Mouse (Mus musculus) lung, postnatal 36 days (tissue): ENCODE measurements around the gene Osbpl8.
"Not testable (repeated sequence)": the region's sequence is repeated elsewhere in the genome, so short reads cannot be mapped to it uniquely, and the experiment has no call there.

Experiments used
- DNase-seq: peaks from one replicate; pipeline ENCODE4 v3.0.0; 2022; ENCODE audit warnings: mixed read lengths

Gene Osbpl8

DNA sequence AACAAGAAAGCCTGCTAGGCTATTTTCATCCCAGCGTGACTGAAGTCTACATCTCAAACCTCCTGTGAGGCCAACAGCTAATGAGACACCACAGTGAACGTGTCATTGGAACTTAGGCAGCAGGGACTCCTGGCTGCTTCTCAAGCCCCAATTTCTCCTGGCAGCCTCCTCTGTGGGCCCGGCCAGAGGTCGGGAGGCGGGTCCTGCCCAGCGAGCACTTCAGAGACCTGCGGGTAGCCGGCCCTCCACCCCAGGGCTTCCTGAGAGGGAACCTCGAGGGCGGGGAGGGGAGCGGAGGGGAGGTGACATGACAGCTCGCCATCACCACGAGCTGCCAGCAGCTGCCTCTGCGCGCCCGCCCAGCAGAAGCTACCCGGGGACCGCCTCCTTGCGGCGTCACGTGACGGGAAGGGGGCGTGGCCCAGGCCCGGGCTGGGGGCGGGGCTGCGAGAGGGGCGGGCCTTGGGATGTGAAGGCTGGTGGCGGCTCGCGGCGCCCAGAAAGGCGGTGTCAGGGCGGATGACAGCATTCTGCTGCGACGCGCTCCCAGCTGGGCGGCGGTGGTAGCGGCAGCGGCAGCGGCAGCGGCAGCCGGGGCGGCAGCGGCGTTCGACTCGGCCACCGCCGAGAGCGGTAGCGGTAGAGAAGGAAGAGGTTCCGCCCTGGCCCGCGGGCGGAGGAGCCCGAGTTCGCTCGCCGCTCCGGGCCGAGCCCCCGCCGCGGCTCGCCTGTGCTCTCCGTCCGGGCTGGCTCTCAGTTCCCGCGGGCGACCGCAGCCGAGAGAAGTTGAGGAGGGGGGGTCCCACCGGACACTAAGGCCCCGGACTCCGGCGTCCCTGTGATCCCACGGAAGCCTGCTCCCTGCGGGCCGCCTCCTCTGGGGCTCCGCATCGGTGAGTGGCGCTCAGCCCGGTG, at the start of gene Osbpl8:
TSS of gene Osbpl8 (plus strand) at position 449 of the 915 bp plus-strand sequence.
- DNase-seq, result peak; percentile 99

- no peak for DNase-seq
Measured at GRCm38 (mm10) chr10:111117198-111117845, 47.2 kb upstream of the Osbpl8 start.

GRCm38 (mm10) chr10:111118292-111118691, 46.3 kb upstream of the Osbpl8 start:
- no peak for DNase-seq

DNA sequence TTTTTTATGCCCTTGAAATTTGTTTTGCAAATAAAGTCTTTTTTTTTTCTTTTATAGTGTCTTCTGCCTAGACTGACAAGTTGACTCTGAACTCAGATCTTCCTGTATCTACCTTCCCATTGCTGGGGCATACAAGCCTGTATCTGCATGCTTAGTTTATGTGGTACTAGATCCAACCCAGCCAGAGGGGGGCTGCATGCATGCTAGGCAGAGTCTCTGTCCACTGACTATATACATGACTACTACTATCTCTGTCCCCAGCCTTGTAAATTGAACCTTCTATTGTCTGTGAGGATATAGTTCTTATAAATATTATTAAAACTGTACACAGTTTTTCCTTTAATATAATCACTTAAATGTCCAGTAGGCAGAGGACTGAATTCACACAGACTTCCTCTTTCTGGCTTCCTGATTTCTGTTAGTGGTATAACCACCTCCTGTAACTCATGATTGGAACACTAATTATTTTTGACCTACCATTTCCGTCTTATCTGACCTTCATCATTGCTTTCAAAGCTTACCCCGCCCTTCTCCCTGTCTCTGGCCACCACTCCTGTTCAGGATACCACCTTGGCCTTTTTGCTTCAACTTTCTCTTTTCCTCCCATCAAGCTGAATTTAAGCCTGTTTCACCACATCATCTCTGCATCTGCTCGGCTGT, 45.4 kb upstream of the Osbpl8 start:
- DNase-seq, result peak; percentile 38

GRCm38 (mm10) chr10:111119756-111120155, 44.8 kb upstream of the Osbpl8 start:
- no peak for DNase-seq

DNA sequence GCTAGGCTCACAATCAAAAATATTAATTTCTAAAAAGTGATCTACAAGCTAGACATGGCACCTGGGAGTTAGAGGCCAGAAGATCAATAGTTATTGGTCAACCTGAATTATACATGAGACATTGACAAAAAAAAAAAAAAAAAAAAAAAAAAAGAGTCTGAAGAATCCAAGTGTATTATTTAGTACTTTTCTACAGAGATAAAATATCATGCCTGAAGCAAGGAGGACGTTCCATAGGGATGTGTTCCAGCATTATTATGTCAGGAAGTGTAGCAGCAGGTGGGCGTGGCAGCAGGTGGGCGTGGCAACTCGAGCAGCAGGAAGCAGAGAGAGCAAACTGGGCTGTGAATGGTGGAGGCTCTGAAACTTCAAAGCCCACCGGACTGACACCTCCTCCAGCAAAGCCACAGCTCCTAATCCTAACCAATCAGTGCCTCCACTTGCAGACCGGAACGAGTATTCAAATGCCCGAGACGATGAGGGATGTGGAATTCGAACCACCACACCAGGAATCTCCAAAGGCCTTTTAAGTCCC, 41.6 kb upstream of the Osbpl8 start:
- DNase-seq, result no peak

- no peak for DNase-seq
Measured at GRCm38 (mm10) chr10:111124175-111124574, 40.4 kb upstream of the Osbpl8 start.

DNA sequence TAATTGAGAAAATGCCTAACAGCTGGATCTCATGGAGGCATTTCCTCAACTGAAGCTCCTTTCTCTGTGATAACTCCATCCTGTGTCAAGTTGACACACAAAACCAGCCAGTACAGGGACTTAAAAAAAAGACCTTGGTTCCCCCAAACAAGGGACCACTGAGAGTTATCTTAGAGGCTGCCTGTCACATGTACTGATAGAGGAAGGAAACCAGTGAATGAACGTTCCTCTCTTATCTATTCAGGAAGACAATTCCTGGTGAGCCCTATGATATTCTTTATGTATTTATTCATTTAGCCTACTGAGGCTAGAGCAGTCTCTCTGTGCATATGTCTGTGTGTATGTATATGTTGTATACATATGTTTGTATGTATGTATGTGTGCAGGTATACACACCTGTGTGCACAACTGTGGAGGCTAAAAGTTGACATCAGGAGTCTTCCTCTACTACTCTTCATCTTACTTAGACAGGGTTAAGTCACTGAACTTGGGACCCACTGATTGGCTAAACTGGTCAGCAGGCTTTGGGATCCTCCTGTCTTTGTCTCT, 39.7 kb upstream of the Osbpl8 start:
- DNase-seq, result no peak

DNA sequence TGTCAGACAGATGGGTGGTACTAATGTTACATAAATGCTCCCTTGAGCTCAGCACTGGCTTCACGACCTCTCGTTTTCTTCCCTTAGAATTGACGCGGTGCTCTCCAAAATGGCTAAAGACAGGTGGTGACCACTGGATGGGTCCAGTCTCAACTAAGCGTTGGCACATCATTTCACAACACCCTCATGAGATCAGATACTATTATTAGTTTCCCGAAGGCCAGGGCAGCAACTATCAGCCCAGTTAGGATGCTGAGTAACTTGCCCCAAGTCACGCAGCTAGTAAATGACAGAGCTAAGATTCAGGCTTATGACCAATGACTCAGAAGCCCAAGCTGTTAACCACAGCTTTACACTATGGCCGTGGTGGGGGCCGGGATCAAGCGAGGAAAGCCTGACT, 37.2 kb upstream of the Osbpl8 start:
- peak; percentile 27 for DNase-seq

- DNase-seq, result no peak
Measured at GRCm38 (mm10) chr10:111128493-111128892, 36.1 kb upstream of the Osbpl8 start.

GRCm38 (mm10) chr10:111129867-111130620, 34.5 kb upstream of the Osbpl8 start:
- no peak for DNase-seq

- no peak for DNase-seq
Measured at GRCm38 (mm10) chr10:111130872-111131271, 33.7 kb upstream of the Osbpl8 start.

- DNase-seq, result no peak
Measured at GRCm38 (mm10) chr10:111133271-111133670, 31.3 kb upstream of the Osbpl8 start.

- DNase-seq, result peak; percentile 14
Measured at GRCm38 (mm10) chr10:111133936-111134335, 30.6 kb upstream of the Osbpl8 start.

DNA sequence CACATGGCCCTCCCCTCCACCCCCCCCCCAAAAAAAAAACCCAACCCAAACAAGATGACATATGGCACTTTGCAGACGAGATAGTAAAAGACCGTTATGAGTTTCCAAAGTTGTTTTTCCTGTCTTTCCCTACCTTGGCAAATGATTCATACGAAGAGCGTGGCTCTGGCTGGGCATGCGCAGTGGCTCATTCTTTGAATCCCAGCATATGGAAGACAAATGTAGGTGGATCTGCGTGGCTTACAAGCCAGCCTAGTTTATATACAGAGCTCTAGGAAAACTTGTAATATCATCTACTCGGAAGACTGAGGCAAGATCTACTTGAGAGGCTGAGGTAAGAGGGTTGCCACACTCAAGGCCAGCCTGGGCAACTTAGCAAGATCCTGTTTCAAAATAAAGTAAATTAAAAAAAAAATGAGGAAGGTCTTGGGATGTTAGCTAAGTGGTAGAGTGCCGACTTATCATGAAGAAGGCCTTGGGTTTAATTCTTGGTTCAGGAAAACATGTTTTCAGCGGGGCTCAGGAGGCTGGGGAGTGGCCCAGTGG, 30.1 kb upstream of the Osbpl8 start:
- peak; percentile 48 for DNase-seq

- DNase-seq, result not testable (repeated sequence)
Measured at GRCm38 (mm10) chr10:111136306-111136705, 28.2 kb upstream of the Osbpl8 start.

GRCm38 (mm10) chr10:111137905-111138304, 26.6 kb upstream of the Osbpl8 start:
- DNase-seq, result no peak

DNA sequence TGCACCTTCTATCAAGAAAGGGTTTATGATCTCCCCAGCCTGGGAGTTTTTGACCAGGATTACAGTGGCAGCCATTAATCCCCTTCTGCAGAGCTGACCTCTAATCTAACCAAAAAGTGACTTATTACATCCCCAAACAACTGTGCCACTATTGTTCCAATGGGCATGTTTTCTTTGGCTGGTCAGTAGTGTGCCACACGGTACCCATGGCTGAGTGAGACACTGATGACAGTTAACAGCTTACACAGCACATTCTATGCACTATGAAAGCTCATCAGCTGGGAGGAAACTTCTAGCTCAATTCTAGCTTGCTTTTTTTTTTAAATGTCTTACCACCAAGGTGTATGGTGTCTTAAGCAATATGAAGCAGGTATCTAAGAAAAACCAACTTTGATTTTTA, 25.4 kb upstream of the Osbpl8 start:
- no peak for DNase-seq

DNA sequence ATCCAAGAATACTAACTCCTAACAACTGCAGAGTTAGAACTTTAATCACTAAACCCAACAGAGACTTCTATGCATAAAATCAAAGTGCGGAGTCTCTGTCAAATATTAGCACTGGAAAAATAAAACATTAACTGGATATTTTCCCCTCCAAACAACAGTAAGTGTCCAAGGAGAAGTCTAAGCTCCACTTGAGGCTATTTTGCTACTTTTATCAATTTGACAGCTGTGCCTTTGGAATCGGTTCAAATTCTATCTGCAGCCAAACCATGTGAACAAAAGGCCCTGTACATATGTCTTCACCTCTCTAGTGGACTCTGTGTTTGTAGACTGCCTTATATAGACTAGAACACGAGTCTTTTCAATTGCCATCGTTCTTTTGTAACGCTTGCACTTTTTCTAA, 24.7 kb upstream of the Osbpl8 start:
- DNase-seq, result peak; percentile 18

DNA sequence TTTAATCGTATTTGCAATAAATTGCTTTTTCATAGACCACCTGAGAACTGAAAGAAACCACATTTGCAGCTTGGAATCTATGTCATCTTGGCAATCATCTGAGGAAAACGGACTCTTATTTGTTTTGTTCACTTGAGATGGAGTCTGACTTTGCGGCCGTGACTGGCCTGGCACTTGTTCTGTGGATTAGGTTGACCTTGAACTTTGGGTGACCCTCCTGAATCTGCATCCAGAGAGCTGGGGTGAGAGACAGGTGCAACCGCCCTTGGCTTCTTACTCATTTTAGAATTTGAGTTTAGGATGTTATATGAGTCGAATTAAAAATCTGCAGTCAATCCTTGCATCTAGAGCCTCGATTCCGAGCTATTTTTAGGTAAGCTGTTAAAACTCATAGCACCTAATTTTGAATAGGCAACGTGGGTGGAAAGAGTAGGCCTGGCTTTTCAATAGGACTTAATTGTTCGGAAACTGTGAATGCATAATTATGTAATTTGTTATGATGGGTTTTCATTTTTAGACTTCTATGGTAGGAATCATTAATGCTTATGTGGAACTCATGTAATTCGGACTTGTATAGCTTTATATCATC, 20.1 kb upstream of the Osbpl8 start:
- DNase-seq, result no peak

- DNase-seq, result no peak
Measured at GRCm38 (mm10) chr10:111149761-111150160, 14.8 kb upstream of the Osbpl8 start.
